Mouse (Mus musculus) ovary, postnatal 14 days (tissue): ENCODE measurements around the gene Tm7sf3.
"Not testable (repeated sequence)": the region's sequence is repeated elsewhere in the genome, so short reads cannot be mapped to it uniquely, and the experiment has no call there.

Experiments
- DNase-seq: peaks from one replicate; pipeline ENCODE4 v3.0.0; 2022; ENCODE audit warnings: low spot score

The Tm7sf3 gene

GRCm38 (mm10) chr6:146613907-146614306 lies 28.7 kb downstream of the Tm7sf3 start:
- DNase-seq, result no peak

- no peak for DNase-seq
Measured at GRCm38 (mm10) chr6:146612736-146613135, 29.9 kb downstream of the Tm7sf3 start.

GRCm38 (mm10) chr6:146611897-146612296 lies 30.7 kb downstream of the Tm7sf3 start:
- no peak for DNase-seq

GRCm38 (mm10) chr6:146611385-146611784 lies 31.2 kb downstream of the Tm7sf3 start:
- no peak for DNase-seq

- DNase-seq, result no peak
Measured at GRCm38 (mm10) chr6:146603651-146604050, 39.0 kb downstream of the Tm7sf3 start.

GRCm38 (mm10) chr6:146602601-146603000 lies 40.0 kb downstream of the Tm7sf3 start:
- DNase-seq, result no peak

GRCm38 (mm10) chr6:146585134-146585533 lies 57.5 kb downstream of the Tm7sf3 start:
- no peak for DNase-seq

- DNase-seq, result no peak
Measured at GRCm38 (mm10) chr6:146583366-146584046, 59.1 kb downstream of the Tm7sf3 start.

GRCm38 (mm10) chr6:146580381-146580926 lies 62.2 kb downstream of the Tm7sf3 start:
- DNase-seq, result no peak

GRCm38 (mm10) chr6:146578586-146578985 lies 64.0 kb downstream of the Tm7sf3 start:
- DNase-seq, result no peak

GRCm38 (mm10) chr6:146578111-146578531 lies 64.5 kb downstream of the Tm7sf3 start:
- DNase-seq, result peak; percentile 53

- peak; percentile 91 for DNase-seq
Measured at GRCm38 (mm10) chr6:146577310-146578109, 65.1 kb downstream of the Tm7sf3 start, which contains the start of gene Ints13. Gene Ints13 (minus strand): TSS chr6:146577835.

GRCm38 (mm10) chr6:146576903-146577302 lies 65.7 kb downstream of the Tm7sf3 start, which contains the start of gene Fgfr1op2:
Gene Fgfr1op2 (plus strand): TSS chr6:146577203.
- no peak for DNase-seq

- no peak for DNase-seq
Measured at GRCm38 (mm10) chr6:146572073-146572472, 70.6 kb downstream of the Tm7sf3 start.

GRCm38 (mm10) chr6:146562461-146562860 lies 80.2 kb downstream of the Tm7sf3 start:
- DNase-seq, result not testable (repeated sequence)
